8 mouse cellular contexts compared by ENCODE assay signal in genomic region chr17:24895571-24896240, GRCm38 (mm10). TPM values are rescaled to one million over a fixed set of nuclear protein-coding genes. Genes with fewer than 3 reads are reported as not detected.
A peak's percentile ranks its signal among the peaks of the same experiment; 100 is the strongest.
DNase-seq lines count a peak whose midpoint lies in the region; ATAC-seq and TF ChIP-seq lines count a peak whose summit lies in the region.

No protein-coding gene starts in this region.

- DNase-seq in liver, adult 2 months (ENCODE audit: extremely low read depth, low read depth, low spot score) = no peak
- DNase-seq in liver = no peak
- DNase-seq in adrenal gland, postnatal 14 days = peak; percentile 82
- no peak for DNase-seq in forebrain, embryonic 14.5 days (ENCODE audit: low spot score)
- no peak for DNase-seq in layer of hippocampus, adult 9-10 months (ENCODE audit: low spot score)
- DNase-seq in embryo, embryonic 11 days = no peak
- no peak for DNase-seq in urinary bladder, adult 18-20 months (ENCODE audit: low spot score in 2 of 2)

- WGBS in liver, adult 2 months = 5% methylated on average over 23 of the region's 23 CpGs
- 11% methylated on average over 23 of the region's 23 CpGs for WGBS in forebrain, embryonic 14.5 days
- WGBS in macrophage (ENCODE audit: missing documents) = 8% methylated on average over 23 of the region's 23 CpGs

- peak overlapping the region; percentile 73 for H3K27ac ChIP-seq in liver, adult 2 months (replicated peaks; ENCODE audit: insufficient read depth, low read depth, low read length)
- H3K27ac ChIP-seq in forebrain, embryonic 14.5 days (ENCODE audit: low read depth, low read length) = peak overlapping the region; percentile 81
- peak overlapping the region; percentile 33 for H3K27ac ChIP-seq in macrophage

- no peak for TF ChIP-seq POLR2A in liver, adult 2 months (IDR thresholded peaks at IDR 0.05; ENCODE audit: extremely low read depth, insufficient read depth, low read length)

- H3K4me2 ChIP-seq in forebrain, embryonic 14.5 days (ENCODE audit: low read length) = peak overlapping the region; percentile 98

- peaks cover 20% of the 10 kb centered on the region for H3K4me1 ChIP-seq in liver, adult 2 months (ENCODE audit: control insufficient read depth, insufficient read depth, low read length)
- peaks cover 21% of the 10 kb centered on the region for H3K4me1 ChIP-seq in forebrain, embryonic 14.5 days (ENCODE audit: control insufficient read depth, insufficient read depth, low read length)

- peak; percentile 7; the same call in 1 of the 2 replicates for ATAC-seq in forebrain, embryonic 14.5 days

- no peak for TF ChIP-seq CTCF in liver, adult 2 months (IDR thresholded peaks at IDR 0.05; ENCODE audit: low read depth, low read length)

- peak overlapping the region; percentile 74 for H3K4me3 ChIP-seq in liver, adult 2 months (ENCODE audit: insufficient read depth, low read depth, low read length)
- peak overlapping the region; percentile 81 for H3K4me3 ChIP-seq in forebrain, embryonic 14.5 days (ENCODE audit: low read depth, low read length)
- peak overlapping the region; percentile 88 for H3K4me3 ChIP-seq in macrophage (ENCODE audit: inconsistent target)

- no peaks in the 10 kb centered on the region for H3K27me3 ChIP-seq in liver, adult 2 months (ENCODE audit: control insufficient read depth, insufficient read depth, low read length)
- H3K27me3 ChIP-seq in forebrain, embryonic 14.5 days (replicated peaks; ENCODE audit: control insufficient read depth, insufficient read depth, low read length) = no peaks in the 10 kb centered on the region

- peaks cover 15% of the 10 kb centered on the region; the same call in 1 of the 2 replicates for H3K79me2 ChIP-seq in liver, adult 2 months (ENCODE audit: control insufficient read depth, insufficient read depth, low read length)
- peaks cover 22% of the 10 kb centered on the region; the same call in 1 of the 2 replicates for H3K79me2 ChIP-seq in macrophage (ENCODE audit: inconsistent target)

- H3K9me3 ChIP-seq in forebrain, embryonic 14.5 days (replicated peaks; ENCODE audit: control insufficient read depth, low read length) = no peaks in the 10 kb centered on the region

- peak overlapping the region; percentile 90 for H3K9ac ChIP-seq in liver, adult 2 months (ENCODE audit: low read depth, low read length)
- peak overlapping the region; percentile 90 for H3K9ac ChIP-seq in forebrain, embryonic 14.5 days (ENCODE audit: low read length)

- peaks cover 7% of the 10 kb centered on the region; the same call in 1 of the 2 replicates for H3K36me3 ChIP-seq in liver, adult 2 months (ENCODE audit: control insufficient read depth, insufficient read depth, low read length)
- peaks cover 64% of the 10 kb centered on the region for H3K36me3 ChIP-seq in forebrain, embryonic 14.5 days (ENCODE audit: control insufficient read depth, insufficient read depth, low read length)
- H3K36me3 ChIP-seq in macrophage (ENCODE audit: inconsistent target) = peaks cover 54% of the 10 kb centered on the region

RNA-seq across cellular contexts. Expression of gene Nme3, which starts 0.6 kb away (rescaled TPM):
- 46.6 and 49.1 TPM in 2 replicates for total RNA-seq in liver, adult 2 months (2014; rRNA removed)
- 69.7 and 72.3 TPM in 2 replicates for polyA plus RNA-seq in liver, adult 2 months (2012; rRNA removed)
- total RNA-seq in adrenal gland, postnatal 14 days (2021) = 46.1 and 47.4 TPM in 2 replicates
- 79.7 and 93.4 TPM in 2 replicates for polyA plus RNA-seq in forebrain, embryonic 14.5 days (2014; fragmentation: Nextera tagmentation; extraction: Ambion mirVana)
- 1 to 10 TPM in 14 of 26 experiments, not detected in 12; 1.3 to 9.1 (median 3.4) TPM for total RNA-seq in macrophage (2018; cell fraction: chromatin; rRNA removed)
- 10 to 100 TPM in 18 of 26 experiments, 1 to 10 TPM in 8; 7.8 to 34.7 (median 17.4) TPM for total RNA-seq in macrophage (2018; cell fraction: cytosol; rRNA removed)
- total RNA-seq in macrophage (2018; cell fraction: nucleus; rRNA removed) = 10 to 100 TPM in 13 of 26 experiments, 1 to 10 TPM in 12, not detected in 1; 2.3 to 19.1 (median 10.0) TPM
- 8.8 to 36.2 TPM (median 19.0 TPM) in 3 replicates for polyA plus RNA-seq in macrophage (2018)

RNA-seq across cellular contexts. Expression of gene Mrps34, which starts 0.8 kb away (rescaled TPM):
- total RNA-seq in liver, adult 2 months (2014; rRNA removed) = 47.5 and 53.7 TPM in 2 replicates
- 124 and 149 TPM in 2 replicates for polyA plus RNA-seq in liver, adult 2 months (2012; rRNA removed)
- 133 and 145 TPM in 2 replicates for total RNA-seq in adrenal gland, postnatal 14 days (2021)
- 73.5 and 78.4 TPM in 2 replicates for polyA plus RNA-seq in forebrain, embryonic 14.5 days (2014; fragmentation: Nextera tagmentation; extraction: Ambion mirVana)
- 10 to 100 TPM in 5 of 26 experiments, 1 to 10 TPM in 21; 1.3 to 15.7 (median 4.7) TPM for total RNA-seq in macrophage (2018; cell fraction: chromatin; rRNA removed)
- total RNA-seq in macrophage (2018; cell fraction: cytosol; rRNA removed) = 10 to 100 TPM; 23.6 to 46.7 (median 35.7) TPM
- total RNA-seq in macrophage (2018; cell fraction: nucleus; rRNA removed) = 10 to 100 TPM in 11 of 26 experiments, 1 to 10 TPM in 15; 2.8 to 23.1 (median 9.5) TPM
- polyA plus RNA-seq in macrophage (2018) = 22.2 to 58.4 TPM (median 43.9 TPM) in 3 replicates

RNA-seq across cellular contexts. Expression of gene Eme2, which starts 0.8 kb away (rescaled TPM):
- 19.5 and 20.5 TPM in 2 replicates for total RNA-seq in liver, adult 2 months (2014; rRNA removed)
- 21.0 and 31.2 TPM in 2 replicates for polyA plus RNA-seq in liver, adult 2 months (2012; rRNA removed)
- total RNA-seq in adrenal gland, postnatal 14 days (2021) = 36.7 and 43.1 TPM in 2 replicates
- 18.2 and 23.3 TPM in 2 replicates for polyA plus RNA-seq in forebrain, embryonic 14.5 days (2014; fragmentation: Nextera tagmentation; extraction: Ambion mirVana)
- 10 to 100 TPM; 19.9 to 68.1 (median 46.8) TPM for total RNA-seq in macrophage (2018; cell fraction: chromatin; rRNA removed)
- total RNA-seq in macrophage (2018; cell fraction: cytosol; rRNA removed) = 10 to 100 TPM in 2 of 26 experiments, 1 to 10 TPM in 24; 4.5 to 14.2 (median 6.9) TPM
- total RNA-seq in macrophage (2018; cell fraction: nucleus; rRNA removed) = 10 to 100 TPM; 11.0 to 49.3 (median 30.8) TPM
- 4.6 to 7.3 TPM (median 7.2 TPM) in 3 replicates for polyA plus RNA-seq in macrophage (2018)

RNA-seq across cellular contexts. Expression of gene Spsb3, which starts 9.3 kb away (rescaled TPM):
- total RNA-seq in liver, adult 2 months (2014; rRNA removed) = 8.7 and 14.8 TPM in 2 replicates
- 37.5 and 42.4 TPM in 2 replicates for polyA plus RNA-seq in liver, adult 2 months (2012; rRNA removed)
- total RNA-seq in adrenal gland, postnatal 14 days (2021) = 30.2 and 34.6 TPM in 2 replicates
- polyA plus RNA-seq in forebrain, embryonic 14.5 days (2014; fragmentation: Nextera tagmentation; extraction: Ambion mirVana) = 78.3 and 85.0 TPM in 2 replicates
- total RNA-seq in macrophage (2018; cell fraction: chromatin; rRNA removed) = 10 to 100 TPM in 21 of 26 experiments, 1 to 10 TPM in 5; 6.9 to 30.1 (median 17.5) TPM
- 10 to 100 TPM in 25 of 26 experiments, 1 to 10 TPM in 1; 9.7 to 18.3 (median 15.0) TPM for total RNA-seq in macrophage (2018; cell fraction: cytosol; rRNA removed)
- 10 to 100 TPM in 24 of 26 experiments, 1 to 10 TPM in 2; 8.9 to 28.0 (median 17.7) TPM for total RNA-seq in macrophage (2018; cell fraction: nucleus; rRNA removed)
- polyA plus RNA-seq in macrophage (2018) = 17.0 to 23.2 TPM (median 18.9 TPM) in 3 replicates

RNA-seq across cellular contexts. Expression of gene Nubp2, which starts 9.6 kb away (rescaled TPM):
- 16.2 and 24.7 TPM in 2 replicates for total RNA-seq in liver, adult 2 months (2014; rRNA removed)
- polyA plus RNA-seq in liver, adult 2 months (2012; rRNA removed) = 30.2 and 33.0 TPM in 2 replicates
- 39.5 and 48.8 TPM in 2 replicates for total RNA-seq in adrenal gland, postnatal 14 days (2021)
- polyA plus RNA-seq in forebrain, embryonic 14.5 days (2014; fragmentation: Nextera tagmentation; extraction: Ambion mirVana) = 89.6 and 96.1 TPM in 2 replicates
- 10 to 100 TPM in 21 of 26 experiments, 1 to 10 TPM in 5; 2.7 to 32.6 (median 19.8) TPM for total RNA-seq in macrophage (2018; cell fraction: chromatin; rRNA removed)
- 10 to 100 TPM; 28.9 to 58.5 (median 46.0) TPM for total RNA-seq in macrophage (2018; cell fraction: cytosol; rRNA removed)
- 10 to 100 TPM in 25 of 26 experiments, 1 to 10 TPM in 1; 7.8 to 41.3 (median 22.4) TPM for total RNA-seq in macrophage (2018; cell fraction: nucleus; rRNA removed)
- polyA plus RNA-seq in macrophage (2018) = 22.4 to 61.4 TPM (median 44.7 TPM) in 3 replicates
